Comparison of ENCODE assay signal across 34 mouse cellular contexts in genomic region chr14:51203115-51203514, GRCm38 (mm10). TPM values are rescaled to one million over a fixed set of nuclear protein-coding genes. Genes with fewer than 3 reads are reported as not detected.
DNase-seq lines count a peak whose midpoint lies in the region; ATAC-seq and TF ChIP-seq lines count a peak whose summit lies in the region.
"Had no signal": no experiment of that assay in that cellular context is flagged by ENCODE, and none has a peak within 500 bp of the region (broad histone marks: within the 10 kb centered on the region; RNA-seq: fewer than 3 reads in every experiment).

Gene Ear14, plus strand, starts transcription at chr14:51203391.

- peak; percentile 82 for ATAC-seq in forebrain, postnatal 0 days
- no peak for ATAC-seq in forebrain, embryonic 15.5 days (replicated peaks)
- ATAC-seq in activated CD4-positive, CD25-positive, alpha-beta regulatory T cell, adult 4 months = no peak
- ATAC-seq: forebrain, embryonic 16.5 days; hindbrain, postnatal 0 days; inflammation-experienced regulatory T-cells, adult 6 months had no signal

- no peak within 1 kb of the TSS for H3K4me2 ChIP-seq in forebrain, postnatal 0 days (ENCODE audit: low read depth)
- H3K4me2 ChIP-seq in forebrain, embryonic 15.5 days (replicated peaks) = no peak within 1 kb of the TSS
- H3K4me2 ChIP-seq: embryonic facial prominence, embryonic 13.5 days; forebrain, embryonic 12.5 days; heart, embryonic 13.5 days; hindbrain, embryonic 14.5 days had no signal

- no peak within 1 kb of the TSS for H3K4me3 ChIP-seq in forebrain, postnatal 0 days (ENCODE audit: low read depth, low read length)
- H3K4me3 ChIP-seq in forebrain, embryonic 15.5 days = no peak within 1 kb of the TSS
- H3K4me3 ChIP-seq: embryonic facial prominence, embryonic 10.5 days; embryonic facial prominence, embryonic 13.5 days; erythroblast, embryonic 14.5 days; forebrain, embryonic 12.5 days; heart, adult 2 months; heart, embryonic 10.5 days; heart, embryonic 13.5 days had no signal

- no peaks in the 10 kb centered on the region for H3K9me3 ChIP-seq in forebrain, postnatal 0 days (ENCODE audit: low read length)
- H3K9me3 ChIP-seq in forebrain, embryonic 15.5 days = no peaks in the 10 kb centered on the region
- H3K9me3 ChIP-seq: embryonic facial prominence, embryonic 10.5 days; embryonic facial prominence, embryonic 13.5 days; forebrain, embryonic 12.5 days; heart, embryonic 10.5 days; heart, embryonic 13.5 days had no signal

- DNase-seq in forebrain, postnatal 0 days = peak; percentile 16
- peak; percentile 16 for DNase-seq in brain, adult 2 months (ENCODE audit: low read depth, low spot score)
- peak; percentile 26 to 41 for DNase-seq in layer of hippocampus, adult 8-10 months (ENCODE audit: low spot score in 2 of 2)
- DNase-seq in layer of hippocampus, postnatal 14 days (ENCODE audit: low spot score in 2 of 2) = peak; percentile 29 to 64
- no peak for DNase-seq in embryo, embryonic 9.5 days (ENCODE audit: extremely low spot score)
- DNase-seq in urinary bladder, postnatal 25 days (ENCODE audit: low spot score) = no peak
- DNase-seq: adrenal gland, adult 2 months; adrenal gland, postnatal 14 days; cerebellum, adult 18-20 months; cerebellum, adult 9-10 months; cerebellum, postnatal 25 days; gastrocnemius, postnatal 10 days; gastrocnemius, postnatal 36 days; heart, adult 2 months; heart, postnatal 14 days; heart, postnatal 4 days had no signal

- H3K9ac ChIP-seq in forebrain, postnatal 0 days = no peak within 1 kb of the TSS
- no peak within 1 kb of the TSS for H3K9ac ChIP-seq in forebrain, embryonic 15.5 days (replicated peaks)
- H3K9ac ChIP-seq: embryonic facial prominence, embryonic 13.5 days; forebrain, embryonic 12.5 days; heart, embryonic 13.5 days; hindbrain, embryonic 14.5 days had no signal

- H3K36me3 ChIP-seq in forebrain, postnatal 0 days (ENCODE audit: insufficient read depth) = no peaks in the 10 kb centered on the region
- H3K36me3 ChIP-seq in forebrain, embryonic 15.5 days = no peaks in the 10 kb centered on the region
- H3K36me3 ChIP-seq: embryonic facial prominence, embryonic 10.5 days; embryonic facial prominence, embryonic 13.5 days; forebrain, embryonic 12.5 days; heart, embryonic 10.5 days; heart, embryonic 13.5 days had no signal

- H3K27me3 ChIP-seq in forebrain, postnatal 0 days (ENCODE audit: insufficient read depth, low read length) = no peaks in the 10 kb centered on the region
- no peaks in the 10 kb centered on the region for H3K27me3 ChIP-seq in forebrain, embryonic 15.5 days
- H3K27me3 ChIP-seq: embryonic facial prominence, embryonic 13.5 days; forebrain, embryonic 12.5 days; heart, embryonic 13.5 days had no signal

- H3K27ac ChIP-seq in forebrain, postnatal 0 days (ENCODE audit: low read depth, low read length) = no peak within 1 kb of the TSS
- H3K27ac ChIP-seq in forebrain, embryonic 15.5 days (replicated peaks) = no peak within 1 kb of the TSS
- H3K27ac ChIP-seq: embryonic facial prominence, embryonic 10.5 days; embryonic facial prominence, embryonic 13.5 days; forebrain, embryonic 12.5 days; heart, adult 2 months; heart, embryonic 10.5 days; heart, embryonic 13.5 days; hindbrain, embryonic 14.5 days; hindbrain, postnatal 0 days had no signal

- no peaks in the 10 kb centered on the region for H3K4me1 ChIP-seq in forebrain, postnatal 0 days (ENCODE audit: insufficient read depth)
- H3K4me1 ChIP-seq in forebrain, embryonic 15.5 days = no peaks in the 10 kb centered on the region
- H3K4me1 ChIP-seq: embryonic facial prominence, embryonic 10.5 days; embryonic facial prominence, embryonic 13.5 days; forebrain, embryonic 12.5 days; heart, embryonic 10.5 days; heart, embryonic 13.5 days had no signal

- WGBS in forebrain, postnatal 0 days = 77% methylated on average over 2 of the region's 2 CpGs
- WGBS in forebrain, embryonic 15.5 days = 90% methylated on average over 2 of the region's 2 CpGs

- no peak for TF ChIP-seq CTCF in forebrain, postnatal 0 days (IDR thresholded peaks at IDR 0.05; ENCODE audit: low read depth)

RNA-seq across cellular contexts. Expression of gene Ear14, which starts in this region (rescaled TPM):
- total RNA-seq in forebrain, postnatal 0 days (2014; rRNA removed) = not detected in 2 replicates
- not detected in 2 replicates for polyA plus RNA-seq in forebrain, postnatal 0 days (2015; fragmentation: Nextera tagmentation; extraction: Ambion mirVana)
- not detected in 2 replicates for polyA plus RNA-seq in forebrain, embryonic 15.5 days (2015; fragmentation: Nextera tagmentation; extraction: Ambion mirVana)
- not detected for total RNA-seq in layer of hippocampus, adult 8-10 months (2022)
- not detected for total RNA-seq in layer of hippocampus, postnatal 14 days (2021)
- polyA plus RNA-seq in activated CD4-positive, CD25-positive, alpha-beta regulatory T cell, adult 4 months (2017; shearing (Covaris generic)) = not detected
- total RNA-seq: adrenal gland, adult 2 months; adrenal gland, postnatal 14 days; common myeloid progenitor, adult 5-6 weeks; ES-E14; gastrocnemius, postnatal 10 days; gastrocnemius, postnatal 36 days; granulocyte monocyte progenitor cell, adult 5-6 weeks; heart, adult 2 months; heart, postnatal 14 days; heart, postnatal 4 days; hindbrain, postnatal 0 days had no signal
- polyA plus RNA-seq: adrenal gland, adult 2 months; embryonic facial prominence, embryonic 10.5 days; embryonic facial prominence, embryonic 13.5 days; erythroblast, embryonic 14.5 days; forebrain, embryonic 12.5 days; forebrain, embryonic 16.5 days; frontal cortex, adult 2 months; heart, adult 2 months; heart, embryonic 10.5 days; heart, embryonic 13.5 days; heart, embryonic 16.5 days; hindbrain, embryonic 11.5 days; hindbrain, embryonic 14.5 days; hindbrain, postnatal 0 days; inflammation-experienced regulatory T-cells, adult 6 months had no signal

Comparison
In these comparisons a context has a peak if more than half of its experiments do, and no peak if none do; other contexts are left out.
1. Peak in DNase-seq and ATAC-seq in forebrain, postnatal 0 days; RNA of the gene not detected or under 1 TPM.
2. Peak in DNase-seq in layer of hippocampus, adult 8-10 months; RNA of the gene not detected or under 1 TPM.
3. Peak in DNase-seq in layer of hippocampus, postnatal 14 days; RNA of the gene not detected or under 1 TPM.